Mouse (Mus musculus) limb, embryonic 12.5 days (tissue): ENCODE measurements around the gene Ajap1. TPM values are rescaled to one million over a fixed set of nuclear protein-coding genes. Genes with fewer than 3 reads are reported as not detected.

Source experiments
- ATAC-seq: fragments of 200-750 bp; cut with Nextera tagmentation; 2 replicates; pipeline ENCODE4 v1.8.0; 2017; ENCODE audit warnings: low read depth, moderate TSS enrichment; ENCODE audit not compliant: insufficient number of reproducible peaks, insufficient read depth, low FRiP score, low TSS enrichment
- H3K27ac ChIP-seq: fragments of 300-500 bp; sonication (generic); 2 replicates; pipeline ENCODE4 v1.5.1; 2016; ENCODE audit warnings: mild to moderate bottlenecking, moderate library complexity
- H3K27me3 ChIP-seq: fragments of 300-500 bp; sonication (generic); 2 replicates; pipeline ENCODE4 v1.6.1; 2016; ENCODE audit warnings: mild to moderate bottlenecking, moderate library complexity
- H3K36me3 ChIP-seq: fragments of 300-500 bp; sonication (generic); 2 replicates; pipeline ENCODE4 v1.6.1; 2016; ENCODE audit warnings: mild to moderate bottlenecking, moderate library complexity
- H3K4me1 ChIP-seq: fragments of 300-500 bp; sonication (generic); replicated peaks from 2 replicates; pipeline ENCODE4 v1.6.1; 2016
- H3K4me2 ChIP-seq: fragments of 300-500 bp; sonication (generic); 2 replicates; pipeline ENCODE4 v1.6.1; 2016; ENCODE audit warnings: mild to moderate bottlenecking, moderate library complexity
- H3K4me3 ChIP-seq: fragments of 300-500 bp; sonication (generic); replicated peaks from 2 replicates; pipeline ENCODE4 v1.5.1; 2016; ENCODE audit warnings: mild to moderate bottlenecking
- H3K9ac ChIP-seq: fragments of 300-500 bp; sonication (generic); replicated peaks from 2 replicates; pipeline ENCODE4 v1.6.1; 2016; ENCODE audit warnings: mild to moderate bottlenecking, moderate library complexity
- H3K9me3 ChIP-seq: fragments of 300-500 bp; sonication (generic); 2 replicates; pipeline ENCODE4 v1.6.1; 2016; ENCODE audit warnings: mild to moderate bottlenecking, moderate library complexity
- WGBS: fragments of 180-500 bp; shearing (Covaris S2); methylation state at CpG from one replicate; pipeline ENCODE4 v1.1.7; 2016; 5-methylcytosine and 5-hydroxymethylcytosine counted together
- polyA plus RNA-seq: library from polyadenylated mRNA; unstranded; fragments of >200 nt; fragmentation: Nextera tagmentation; extraction: Ambion mirVana; gene quantifications from 2 replicates; pipeline ENCODE4 v1.2.1, GENCODE M21; 2016

Ajap1 gene
- polyA plus RNA-seq, 1 experiment from 2014 or later, result 0.61 TPM

DNA sequence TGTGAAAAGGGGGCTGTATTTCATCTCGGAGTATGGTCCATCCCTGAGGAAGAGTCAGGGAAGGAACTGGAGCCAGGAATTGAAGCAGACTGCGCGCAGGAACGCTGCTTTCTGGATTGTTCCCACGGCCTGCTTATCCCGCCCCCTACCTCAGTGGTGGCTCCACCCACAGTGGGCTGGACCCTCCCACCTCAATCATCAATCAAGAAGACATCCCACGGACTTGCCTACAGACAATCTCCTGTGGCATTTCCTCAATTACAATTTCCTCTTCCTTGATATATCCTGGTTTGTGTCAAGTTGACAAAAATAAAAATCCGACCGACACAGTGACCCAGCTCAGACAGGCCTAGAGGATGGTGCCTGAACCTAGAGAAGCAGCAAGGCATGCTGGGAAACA, 66.5 kb downstream of the Ajap1 start:
- ATAC-seq, result no peak
- Histone ChIP-seq H3K27ac (no peak overlapping the region), H3K4me3 (no peak overlapping the region), H3K4me2 (no peak overlapping the region), H3K9me3 (no peaks in the 10 kb centered on the region), H3K27me3 (peaks cover 14% of the 10 kb centered on the region), H3K36me3 (no peaks in the 10 kb centered on the region), H3K4me1 (peaks cover 26% of the 10 kb centered on the region), H3K9ac (no peak overlapping the region)
- WGBS, result 56% methylated on average over 9 of the region's 9 CpGs

GRCm38 (mm10) chr4:153398421-153398820, 84.2 kb downstream of the Ajap1 start:
- H3K27me3 ChIP-seq, result 0 out of 2 replicates have a peak, but pooled peaks cover 7% of the 10 kb centered on the region
- no peak for ATAC-seq
- no peaks in the 10 kb centered on the region for H3K9me3 ChIP-seq
- H3K4me1 ChIP-seq, result no peaks in the 10 kb centered on the region
- WGBS, result 91% methylated on average over 8 of the region's 8 CpGs
- H3K4me3 ChIP-seq, result no peak overlapping the region
- no peak overlapping the region for H3K27ac ChIP-seq
- no peak overlapping the region for H3K4me2 ChIP-seq
- no peak overlapping the region for H3K9ac ChIP-seq
- H3K36me3 ChIP-seq, result no peaks in the 10 kb centered on the region

DNA sequence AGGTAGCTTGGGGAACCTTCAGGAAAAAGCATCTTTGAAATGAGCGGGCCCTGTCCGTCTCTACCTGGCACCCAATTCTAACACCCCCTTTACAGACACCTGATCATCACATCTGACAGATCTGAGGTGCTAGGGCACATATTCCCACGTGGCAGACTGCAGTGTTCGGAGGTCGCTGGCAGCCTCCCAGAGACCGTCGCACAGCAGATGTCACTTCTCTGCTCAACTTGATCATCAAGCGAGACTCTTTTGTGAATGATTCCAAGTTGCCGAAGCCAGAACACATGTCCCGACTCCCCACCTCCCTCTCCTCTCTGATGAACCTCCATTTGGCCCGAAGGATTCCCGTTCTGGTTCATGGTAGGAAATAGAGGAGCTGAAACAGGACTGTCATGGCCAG, 95.1 kb downstream of the Ajap1 start:
- Histone ChIP-seq H3K4me2 (no peak overlapping the region), H3K4me3 (no peak overlapping the region), H3K9ac (no peak overlapping the region), H3K36me3 (no peaks in the 10 kb centered on the region), H3K27ac (no peak overlapping the region), H3K4me1 (no peaks in the 10 kb centered on the region), H3K9me3 (no peaks in the 10 kb centered on the region), H3K27me3 (no peaks in the 10 kb centered on the region)
- WGBS, result 87% methylated on average over 12 of the region's 12 CpGs
- no peak for ATAC-seq

DNA sequence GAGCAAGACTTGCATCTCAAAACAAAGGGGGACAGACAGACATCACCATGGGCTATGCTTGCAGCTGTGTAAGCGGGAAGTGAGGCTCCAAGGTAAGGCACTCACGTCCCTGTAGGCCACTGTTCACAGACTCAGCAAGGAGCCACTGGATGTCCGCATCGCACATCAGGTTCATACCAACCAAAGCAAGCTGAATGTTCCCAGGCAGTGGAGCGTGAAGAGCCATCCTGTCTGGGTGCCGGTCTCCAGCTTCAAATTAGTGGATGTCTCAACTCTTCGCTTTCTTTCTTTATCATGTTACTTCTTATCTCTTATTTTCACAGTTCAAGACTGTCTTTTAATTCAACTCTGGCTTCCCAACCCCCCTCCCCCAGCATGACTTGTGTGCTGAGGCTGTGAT, 101.2 kb downstream of the Ajap1 start:
- Histone ChIP-seq H3K4me3 (no peak overlapping the region), H3K4me1 (peaks cover 4% of the 10 kb centered on the region; the same call in 1 of the 2 replicates), H3K9ac (no peak overlapping the region), H3K27ac (no peak overlapping the region), H3K4me2 (no peak overlapping the region), H3K9me3 (no peaks in the 10 kb centered on the region), H3K27me3 (no peaks in the 10 kb centered on the region), H3K36me3 (no peaks in the 10 kb centered on the region)
- WGBS, result 61% methylated on average over 7 of the region's 7 CpGs
- no peak for ATAC-seq

DNA sequence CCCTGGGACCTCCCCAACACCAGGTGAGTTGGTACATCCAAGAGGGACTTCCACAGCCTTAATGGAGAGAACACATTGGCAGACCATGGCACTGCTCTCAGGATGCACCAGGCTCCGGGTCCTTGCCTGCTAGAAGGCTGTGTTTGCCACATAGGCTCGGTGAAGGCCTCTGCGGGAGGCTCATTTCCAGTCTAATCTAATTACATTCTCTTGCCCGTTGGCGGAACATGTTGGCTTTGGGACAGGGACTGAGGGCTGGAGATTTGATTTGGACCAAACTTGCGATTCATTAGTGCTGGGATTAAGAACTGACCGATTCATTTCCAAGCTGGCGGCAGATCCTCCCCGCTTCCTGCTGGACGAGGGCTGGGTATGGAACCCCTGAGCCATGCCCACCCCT, 101.7 kb downstream of the Ajap1 start:
- Histone ChIP-seq H3K9ac (no peak overlapping the region), H3K9me3 (no peaks in the 10 kb centered on the region), H3K27me3 (no peaks in the 10 kb centered on the region), H3K36me3 (no peaks in the 10 kb centered on the region), H3K4me1 (peaks cover 4% of the 10 kb centered on the region; the same call in 1 of the 2 replicates), H3K4me3 (no peak overlapping the region), H3K27ac (no peak overlapping the region), H3K4me2 (no peak overlapping the region)
- WGBS, result 90% methylated on average over 10 of the region's 10 CpGs
- no peak for ATAC-seq

DNA sequence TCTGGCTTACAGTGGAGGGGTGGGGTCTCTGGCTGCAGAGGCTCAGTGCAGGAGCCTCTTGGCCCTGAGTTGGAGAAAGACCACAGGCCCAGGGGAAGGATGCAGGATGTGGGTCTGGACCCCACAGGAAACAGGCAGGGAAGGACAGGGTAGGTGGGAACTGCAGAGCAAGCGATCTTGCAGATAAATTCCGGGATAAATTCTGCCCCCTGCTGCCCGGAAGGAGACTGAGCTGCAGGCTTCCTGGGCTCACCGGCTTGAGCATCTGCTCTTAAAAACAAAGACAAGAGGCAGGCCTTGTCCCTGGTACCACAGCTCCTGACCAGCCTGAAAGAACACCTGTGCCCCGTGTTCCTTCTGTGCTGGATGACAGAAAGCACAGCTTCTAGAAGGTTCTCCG, 104.6 kb downstream of the Ajap1 start:
- Histone ChIP-seq H3K27ac (no peak overlapping the region), H3K9me3 (no peaks in the 10 kb centered on the region)

DNA sequence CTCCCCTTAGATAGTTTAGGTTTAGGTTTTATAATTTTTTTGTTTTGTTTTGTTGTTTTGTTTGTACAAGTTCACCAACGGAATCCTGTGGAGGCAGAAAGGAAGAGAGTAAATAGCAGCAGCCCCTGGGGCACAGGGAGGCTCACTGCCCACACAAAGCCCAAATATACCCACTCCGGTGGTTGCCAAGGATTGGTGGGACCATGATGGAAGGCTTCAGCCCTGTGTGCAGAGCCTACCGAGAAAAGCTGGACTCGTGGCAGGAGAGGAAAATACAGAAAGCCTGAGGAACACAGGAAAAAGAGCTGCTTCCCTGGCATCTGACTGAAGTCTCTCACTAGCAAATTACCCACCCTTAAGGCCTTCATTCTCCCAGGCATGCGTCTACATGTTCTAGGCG, 108.4 kb downstream of the Ajap1 start:
- H3K4me1 ChIP-seq, result peaks cover 4% of the 10 kb centered on the region; the same call in 1 of the 2 replicates
- 78% methylated on average over 6 of the region's 6 CpGs for WGBS
- no peak overlapping the region for H3K27ac ChIP-seq
- no peak overlapping the region for H3K9ac ChIP-seq
- no peak overlapping the region for H3K4me3 ChIP-seq
- no peak for ATAC-seq
- no peak overlapping the region for H3K4me2 ChIP-seq
- H3K9me3 ChIP-seq, result no peaks in the 10 kb centered on the region
- H3K27me3 ChIP-seq, result peaks cover 5% of the 10 kb centered on the region; the same call in 1 of the 2 replicates
- no peaks in the 10 kb centered on the region for H3K36me3 ChIP-seq

More for the DNA sequence above, 104.6 kb downstream of the Ajap1 start:
- H3K27me3 ChIP-seq, result no peaks in the 10 kb centered on the region; the same call in 1 of the 2 replicates
- peaks cover 4% of the 10 kb centered on the region; the same call in 1 of the 2 replicates for H3K4me1 ChIP-seq
- WGBS, result 15% methylated on average over 6 of the region's 6 CpGs
- ATAC-seq, result no peak
- no peaks in the 10 kb centered on the region for H3K36me3 ChIP-seq
- 0 out of 2 replicates have a peak overlapping the region, but pooled peaks have one; percentile 18 for H3K9ac ChIP-seq
- H3K4me3 ChIP-seq, result no peak overlapping the region
- H3K4me2 ChIP-seq, result no peak overlapping the region

DNA sequence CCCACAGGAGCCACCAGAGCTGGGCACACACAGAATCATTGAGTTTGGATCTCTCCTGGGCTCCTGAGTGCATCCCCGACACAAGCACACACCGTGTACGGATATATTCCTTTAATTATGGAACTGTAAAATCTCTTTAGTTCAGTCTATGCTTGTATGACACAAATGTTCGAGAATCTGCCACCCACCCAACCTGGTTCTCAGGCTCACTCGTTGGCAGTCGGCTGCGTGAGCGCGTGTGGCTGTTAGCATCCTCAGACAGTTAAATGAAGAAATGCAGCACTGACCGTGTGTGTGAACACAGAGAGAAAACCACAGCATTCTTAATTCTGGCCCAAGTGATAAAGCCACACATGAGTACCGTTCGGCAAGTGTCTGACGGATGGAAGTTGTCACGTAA, 109.5 kb downstream of the Ajap1 start:
- H3K27me3 ChIP-seq, result peaks cover 5% of the 10 kb centered on the region; the same call in 1 of the 2 replicates
- no peak overlapping the region for H3K4me2 ChIP-seq
- no peak overlapping the region for H3K27ac ChIP-seq
- H3K9me3 ChIP-seq, result no peaks in the 10 kb centered on the region
- no peak overlapping the region for H3K9ac ChIP-seq
- peaks cover 14% of the 10 kb centered on the region for H3K4me1 ChIP-seq
- H3K36me3 ChIP-seq, result no peaks in the 10 kb centered on the region
- no peak overlapping the region for H3K4me3 ChIP-seq
- 89% methylated on average over 14 of the region's 14 CpGs for WGBS
- ATAC-seq, result no peak

DNA sequence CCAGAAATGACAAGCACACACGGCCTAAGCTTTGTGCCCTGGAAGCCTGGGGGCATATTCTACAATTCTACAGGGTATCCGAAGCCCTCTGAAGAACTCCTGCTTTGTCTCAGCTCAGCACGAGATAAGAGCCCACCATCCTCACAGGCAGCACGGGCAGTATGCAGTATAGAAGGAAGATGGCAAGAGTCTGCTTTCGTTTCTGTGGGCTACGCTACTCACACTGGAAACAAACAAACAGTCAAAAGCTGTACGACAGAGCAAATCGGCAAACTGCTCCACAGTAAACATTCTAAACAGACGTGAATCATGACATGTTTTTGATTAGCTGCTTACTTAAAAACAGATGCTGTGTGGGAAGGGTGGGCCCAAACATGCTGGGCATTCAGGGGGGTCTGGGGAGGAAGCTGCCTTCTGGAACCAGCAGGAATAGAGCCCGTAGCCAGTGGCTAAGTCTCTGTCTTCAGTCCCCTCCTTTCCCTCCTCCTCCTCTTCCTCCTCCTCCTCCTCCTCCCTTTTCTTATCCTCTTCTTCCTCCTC, 113.9 kb downstream of the Ajap1 start:
- ATAC-seq, result no peak
- H3K9ac ChIP-seq, result no peak overlapping the region
- 0 out of 2 replicates have a peak overlapping the region, but pooled peaks have one; percentile 29 for H3K27ac ChIP-seq
- no peak overlapping the region for H3K4me3 ChIP-seq
- H3K9me3 ChIP-seq, result no peaks in the 10 kb centered on the region
- peak overlapping the region; percentile 37 for H3K4me2 ChIP-seq
- H3K36me3 ChIP-seq, result no peaks in the 10 kb centered on the region
- H3K27me3 ChIP-seq, result peaks cover 9% of the 10 kb centered on the region; the same call in 1 of the 2 replicates
- peaks cover 25% of the 10 kb centered on the region for H3K4me1 ChIP-seq
- 11% methylated on average over 10 of the region's 10 CpGs for WGBS

GRCm38 (mm10) chr4:153360868-153361545, 121.6 kb downstream of the Ajap1 start:
- Histone ChIP-seq H3K4me2 (no peak overlapping the region), H3K27me3 (peaks cover 19% of the 10 kb centered on the region; the same call in 1 of the 2 replicates), H3K27ac (no peak overlapping the region), H3K9me3 (no peaks in the 10 kb centered on the region), H3K9ac (no peak overlapping the region), H3K36me3 (no peaks in the 10 kb centered on the region), H3K4me1 (0 out of 2 replicates have a peak, but pooled peaks cover 9% of the 10 kb centered on the region), H3K4me3 (no peak overlapping the region)
- ATAC-seq, result no peak
- WGBS, result 27% methylated on average over 13 of the region's 13 CpGs

DNA sequence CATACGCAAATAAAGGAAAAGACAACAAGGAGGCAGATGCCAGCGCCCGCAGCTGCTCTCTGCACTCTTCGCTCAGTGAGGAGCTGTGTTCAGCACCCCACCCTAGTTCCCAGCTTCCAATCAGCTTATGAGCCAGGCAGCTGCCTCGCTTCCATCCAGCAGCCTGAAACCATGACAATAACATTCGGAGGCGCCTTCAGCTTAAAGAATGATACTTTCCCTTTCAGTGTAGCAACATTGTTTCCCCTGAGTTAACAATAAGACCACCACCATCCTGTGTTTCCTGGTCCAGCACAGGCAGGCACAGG, 124.4 kb downstream of the Ajap1 start:
- H3K4me2 ChIP-seq, result no peak overlapping the region
- H3K9ac ChIP-seq, result no peak overlapping the region
- H3K4me1 ChIP-seq, result 0 out of 2 replicates have a peak, but pooled peaks cover 9% of the 10 kb centered on the region
- ATAC-seq, result no peak
- no peaks in the 10 kb centered on the region for H3K9me3 ChIP-seq
- no peak overlapping the region for H3K4me3 ChIP-seq
- H3K27ac ChIP-seq, result no peak overlapping the region
- 78% methylated on average over 7 of the region's 7 CpGs for WGBS
- peaks cover 15% of the 10 kb centered on the region for H3K27me3 ChIP-seq
- no peaks in the 10 kb centered on the region for H3K36me3 ChIP-seq
